Mouse (Mus musculus): ENCODE results near the gene Serpinf1. TPM values are rescaled to one million over a fixed set of nuclear protein-coding genes. Genes with fewer than 3 reads are reported as not detected.
"Not testable (repeated sequence)": the region's sequence is repeated elsewhere in the genome, so short reads cannot be mapped to it uniquely, and the experiment has no call there.

The Serpinf1 gene
- polyA plus RNA-seq, 1 experiment from 2014 or later: 90.9 TPM

- H3K9me3 ChIP-seq (replicated peaks; ENCODE audit: low read length): no peaks in the 10 kb centered on the region
- H3K4me3 ChIP-seq (replicated peaks; ENCODE audit: low read depth, low read length): no peak overlapping the region
- DNase-seq (ENCODE audit: low spot score) (peak; percentile 85), ATAC-seq (replicated peaks; ENCODE audit: low FRiP score, low read depth) (peak; percentile 82; the same call in 1 of the 2 replicates)
- H3K9ac ChIP-seq (ENCODE audit: low read depth, low read length): no peak overlapping the region
- peak overlapping the region; percentile 44; the same call in 1 of the 2 replicates for H3K27ac ChIP-seq
- WGBS: 61% methylated on average over 5 of the region's 5 CpGs
- TF ChIP-seq CTCF (IDR thresholded peaks at IDR 0.05; ENCODE audit: low read depth): peak; percentile 81
- H3K4me1 ChIP-seq (replicated peaks; ENCODE audit: insufficient read depth, low read length): no peaks in the 10 kb centered on the region
- no peaks in the 10 kb centered on the region for H3K36me3 ChIP-seq (ENCODE audit: insufficient read depth, low read length)
- no peaks in the 10 kb centered on the region for H3K27me3 ChIP-seq (ENCODE audit: insufficient read depth, low read length)
- no peak overlapping the region for H3K4me2 ChIP-seq (ENCODE audit: low read length)
These were observed 20.2 kb downstream of the Serpinf1 start for GRCm38 (mm10) chr11:75402271-75402690.

GRCm38 (mm10) chr11:75400099-75400498 lies 22.4 kb downstream of the Serpinf1 start:
- Histone ChIP-seq H3K27me3 (ENCODE audit: insufficient read depth, low read length) (no peaks in the 10 kb centered on the region), H3K4me2 (ENCODE audit: low read length) (no peak overlapping the region), H3K36me3 (ENCODE audit: insufficient read depth, low read length) (no peaks in the 10 kb centered on the region), H3K9ac (ENCODE audit: low read depth, low read length) (0 out of 2 replicates have a peak overlapping the region, but pooled peaks have one; percentile 27), H3K27ac (no peak overlapping the region), H3K9me3 (replicated peaks; ENCODE audit: low read length) (no peaks in the 10 kb centered on the region), H3K4me1 (replicated peaks; ENCODE audit: insufficient read depth, low read length) (no peaks in the 10 kb centered on the region), H3K4me3 (replicated peaks; ENCODE audit: low read depth, low read length) (no peak overlapping the region)
- ATAC-seq (replicated peaks; ENCODE audit: low FRiP score, low read depth): no peak
- 57% methylated on average over 9 of the region's 9 CpGs for WGBS
- no peak for DNase-seq (ENCODE audit: low spot score)
- no peak for TF ChIP-seq CTCF (IDR thresholded peaks at IDR 0.05; ENCODE audit: low read depth)

- WGBS: 79% methylated on average over 11 of the region's 11 CpGs
- H3K4me2 ChIP-seq (ENCODE audit: low read length): no peak overlapping the region
- no peak for TF ChIP-seq CTCF (IDR thresholded peaks at IDR 0.05; ENCODE audit: low read depth)
These were observed 23.1 kb downstream of the Serpinf1 start for GRCm38 (mm10) chr11:75399411-75399841.

GRCm38 (mm10) chr11:75397452-75397851 lies 25.0 kb downstream of the Serpinf1 start:
- no peak overlapping the region for H3K4me3 ChIP-seq (replicated peaks; ENCODE audit: low read depth, low read length)
- ATAC-seq (replicated peaks; ENCODE audit: low FRiP score, low read depth) (no peak), DNase-seq (ENCODE audit: low spot score) (no peak)
- H3K27ac ChIP-seq: no peak overlapping the region
- H3K27me3 ChIP-seq (ENCODE audit: insufficient read depth, low read length): no peaks in the 10 kb centered on the region
- no peak for TF ChIP-seq CTCF (IDR thresholded peaks at IDR 0.05; ENCODE audit: low read depth)
- H3K4me1 ChIP-seq (replicated peaks; ENCODE audit: insufficient read depth, low read length): no peaks in the 10 kb centered on the region
- no peaks in the 10 kb centered on the region for H3K36me3 ChIP-seq (ENCODE audit: insufficient read depth, low read length)
- no peak overlapping the region for H3K9ac ChIP-seq (ENCODE audit: low read depth, low read length)
- no peaks in the 10 kb centered on the region for H3K9me3 ChIP-seq (replicated peaks; ENCODE audit: low read length)
- H3K4me2 ChIP-seq (ENCODE audit: low read length): no peak overlapping the region
- 77% methylated on average over 7 of the region's 7 CpGs for WGBS

More at GRCm38 (mm10) chr11:75399411-75399841, 23.1 kb downstream of the Serpinf1 start:
- no peaks in the 10 kb centered on the region for H3K36me3 ChIP-seq (ENCODE audit: insufficient read depth, low read length)
- H3K4me3 ChIP-seq (replicated peaks; ENCODE audit: low read depth, low read length): no peak overlapping the region
- H3K27ac ChIP-seq: no peak overlapping the region
- no peaks in the 10 kb centered on the region for H3K4me1 ChIP-seq (replicated peaks; ENCODE audit: insufficient read depth, low read length)
- H3K9me3 ChIP-seq (replicated peaks; ENCODE audit: low read length): no peaks in the 10 kb centered on the region
- DNase-seq (ENCODE audit: low spot score): no peak
- no peak overlapping the region for H3K9ac ChIP-seq (ENCODE audit: low read depth, low read length)
- no peak for ATAC-seq (replicated peaks; ENCODE audit: low FRiP score, low read depth)
- H3K27me3 ChIP-seq (ENCODE audit: insufficient read depth, low read length): no peaks in the 10 kb centered on the region

GRCm38 (mm10) chr11:75395611-75396010 lies 26.9 kb downstream of the Serpinf1 start:
- no peak overlapping the region for H3K4me3 ChIP-seq (replicated peaks; ENCODE audit: low read depth, low read length)
- DNase-seq (ENCODE audit: low spot score) (no peak), ATAC-seq (replicated peaks; ENCODE audit: low FRiP score, low read depth) (no peak)
- no peak overlapping the region for H3K9ac ChIP-seq (ENCODE audit: low read depth, low read length)
- 68% methylated on average over 1 of the region's 1 CpGs for WGBS
- H3K27me3 ChIP-seq (ENCODE audit: insufficient read depth, low read length): no peaks in the 10 kb centered on the region
- no peak overlapping the region for H3K27ac ChIP-seq
- H3K36me3 ChIP-seq (ENCODE audit: insufficient read depth, low read length): no peaks in the 10 kb centered on the region
- no peak overlapping the region for H3K4me2 ChIP-seq (ENCODE audit: low read length)
- no peaks in the 10 kb centered on the region for H3K9me3 ChIP-seq (replicated peaks; ENCODE audit: low read length)
- no peak for TF ChIP-seq CTCF (IDR thresholded peaks at IDR 0.05; ENCODE audit: low read depth)
- H3K4me1 ChIP-seq (replicated peaks; ENCODE audit: insufficient read depth, low read length): no peaks in the 10 kb centered on the region

GRCm38 (mm10) chr11:75383529-75383928 lies 39.0 kb downstream of the Serpinf1 start:
- 50% methylated on average over 3 of the region's 3 CpGs for WGBS
- H3K4me1 ChIP-seq (replicated peaks; ENCODE audit: insufficient read depth, low read length); H3K27me3 ChIP-seq (ENCODE audit: insufficient read depth, low read length); H3K27ac ChIP-seq; H3K4me3 ChIP-seq (replicated peaks; ENCODE audit: low read depth, low read length); H3K9me3 ChIP-seq (replicated peaks; ENCODE audit: low read length); ATAC-seq (replicated peaks; ENCODE audit: low FRiP score, low read depth); H3K9ac ChIP-seq (ENCODE audit: low read depth, low read length); H3K4me2 ChIP-seq (ENCODE audit: low read length); DNase-seq (ENCODE audit: low spot score); H3K36me3 ChIP-seq (ENCODE audit: insufficient read depth, low read length): not testable (repeated sequence)

- not testable (repeated sequence) for ATAC-seq (replicated peaks; ENCODE audit: low FRiP score, low read depth); H3K36me3 ChIP-seq (ENCODE audit: insufficient read depth, low read length); DNase-seq (ENCODE audit: low spot score); H3K4me1 ChIP-seq (replicated peaks; ENCODE audit: insufficient read depth, low read length); H3K9me3 ChIP-seq (replicated peaks; ENCODE audit: low read length); H3K27me3 ChIP-seq (ENCODE audit: insufficient read depth, low read length); H3K4me2 ChIP-seq (ENCODE audit: low read length); H3K27ac ChIP-seq; H3K4me3 ChIP-seq (replicated peaks; ENCODE audit: low read depth, low read length); H3K9ac ChIP-seq (ENCODE audit: low read depth, low read length)
- 97% methylated on average over 2 of the region's 2 CpGs for WGBS
These were observed 43.7 kb downstream of the Serpinf1 start for GRCm38 (mm10) chr11:75378786-75379185.
